Mouse (Mus musculus): ENCODE measurements around the gene Onecut1.

Onecut1 gene

DNA sequence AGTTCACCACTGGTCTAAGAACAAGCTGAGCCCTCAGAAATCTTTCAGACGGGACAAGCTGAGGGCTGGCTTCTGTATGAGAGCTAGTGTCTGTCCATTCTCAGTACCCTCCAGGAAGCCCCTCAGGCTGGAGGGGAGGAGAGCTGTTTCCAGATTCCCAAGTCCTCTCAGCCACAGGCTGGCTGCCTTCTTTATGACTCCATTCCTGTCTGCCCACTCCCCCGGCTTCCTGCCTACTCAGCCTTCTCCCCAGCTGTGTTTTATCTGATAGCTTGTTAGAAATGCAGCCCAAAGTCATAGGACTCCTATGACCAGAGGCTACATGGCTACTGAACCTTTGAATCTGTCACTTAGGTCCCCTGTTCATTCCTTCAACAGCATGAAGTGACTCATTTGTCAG lies 50.2 kb downstream of the Onecut1 start:
- DNase-seq (ENCODE audit: low spot score): no peak

DNA sequence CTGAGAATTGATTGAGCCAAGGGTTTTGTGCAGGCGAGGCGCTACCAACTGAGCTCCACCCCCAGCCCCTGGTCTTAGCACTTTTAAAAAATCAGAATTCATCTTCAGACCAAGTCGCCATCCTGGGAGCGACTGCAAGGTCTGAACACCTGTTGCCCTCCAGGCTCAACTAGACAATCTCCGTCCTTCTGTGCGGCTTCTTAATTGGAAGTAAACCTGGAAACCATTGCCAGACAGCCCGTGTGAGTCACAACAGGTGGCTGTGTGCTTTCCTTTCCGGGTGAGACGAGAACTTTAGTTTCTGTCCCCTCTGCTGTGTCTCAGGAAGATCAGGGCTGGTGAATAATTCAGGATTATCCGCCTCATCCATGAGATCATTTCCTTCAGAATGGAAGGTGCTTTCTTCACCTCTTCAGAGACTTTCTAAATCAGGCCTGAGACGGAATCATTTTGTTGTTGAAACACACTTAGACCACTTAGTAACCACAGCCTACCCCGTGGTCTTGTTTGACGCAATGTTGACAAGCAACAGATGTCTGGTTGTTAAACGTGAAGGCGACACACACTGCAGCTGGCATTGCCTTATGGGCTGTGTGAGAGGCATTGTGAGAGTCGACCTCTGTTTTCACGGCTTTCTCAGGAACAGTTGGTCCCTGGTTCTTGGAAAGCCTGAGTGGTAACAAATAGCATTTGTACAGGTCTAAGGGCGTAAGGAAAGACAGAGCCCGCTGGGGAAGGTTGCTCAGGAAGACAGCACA lies 51.1 kb downstream of the Onecut1 start:
- no peak for DNase-seq (ENCODE audit: low spot score)

- no peak for DNase-seq (ENCODE audit: low spot score)
Observed at GRCm38 (mm10) chr9:74915611-74916010, 53.9 kb downstream of the Onecut1 start.

GRCm38 (mm10) chr9:74920450-74920849 lies 58.7 kb downstream of the Onecut1 start:
- DNase-seq (ENCODE audit: low spot score): no peak

GRCm38 (mm10) chr9:74921422-74921821 lies 59.7 kb downstream of the Onecut1 start:
- DNase-seq (ENCODE audit: low spot score): no peak

DNA sequence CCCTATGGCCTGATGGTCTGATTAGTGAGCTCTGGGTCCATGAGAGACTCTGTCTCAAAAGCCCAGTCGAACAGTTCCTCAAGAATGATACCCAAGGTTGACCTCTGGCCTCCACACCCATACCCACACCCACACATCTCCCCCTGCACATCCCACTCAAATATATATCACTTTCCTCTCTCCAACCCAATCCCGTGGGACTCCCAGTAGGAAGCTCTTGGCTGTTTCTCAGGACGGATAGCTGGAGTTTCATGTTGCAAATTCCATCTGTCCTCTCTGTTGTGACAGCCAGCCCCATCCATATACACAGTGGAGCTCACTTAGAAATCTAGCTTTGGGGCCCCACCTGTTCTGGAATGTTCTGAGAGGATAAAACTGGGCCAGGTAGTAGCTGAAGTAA lies 61.2 kb downstream of the Onecut1 start:
- DNase-seq (ENCODE audit: low spot score): no peak

GRCm38 (mm10) chr9:74923291-74923977 lies 61.7 kb downstream of the Onecut1 start:
- no peak for DNase-seq (ENCODE audit: low spot score)

GRCm38 (mm10) chr9:74925220-74925769 lies 63.6 kb downstream of the Onecut1 start:
- DNase-seq (ENCODE audit: low spot score): peak; percentile 52

GRCm38 (mm10) chr9:74929981-74930423 lies 68.3 kb downstream of the Onecut1 start:
- no peak for DNase-seq (ENCODE audit: low spot score)

DNA sequence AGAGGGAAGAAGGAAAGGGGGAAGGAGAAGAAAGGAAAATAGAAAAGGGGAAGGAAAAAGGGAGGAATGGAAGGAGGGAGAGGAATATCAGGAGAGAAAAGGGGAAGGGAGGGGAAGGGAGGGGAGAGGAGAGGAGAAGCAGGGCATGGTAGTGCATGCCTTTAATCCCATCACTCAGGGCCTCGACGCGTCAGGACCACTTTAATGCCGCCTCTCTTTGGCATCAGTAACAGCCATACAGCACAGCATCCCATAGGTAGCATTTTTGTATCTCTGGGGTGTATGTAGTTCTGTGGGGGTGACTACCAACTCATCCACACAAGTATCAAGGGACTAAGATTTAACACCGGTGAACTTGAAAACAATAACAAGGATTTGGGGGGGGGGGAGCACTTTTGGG lies 68.9 kb downstream of the Onecut1 start:
- DNase-seq (ENCODE audit: low spot score): no peak

DNA sequence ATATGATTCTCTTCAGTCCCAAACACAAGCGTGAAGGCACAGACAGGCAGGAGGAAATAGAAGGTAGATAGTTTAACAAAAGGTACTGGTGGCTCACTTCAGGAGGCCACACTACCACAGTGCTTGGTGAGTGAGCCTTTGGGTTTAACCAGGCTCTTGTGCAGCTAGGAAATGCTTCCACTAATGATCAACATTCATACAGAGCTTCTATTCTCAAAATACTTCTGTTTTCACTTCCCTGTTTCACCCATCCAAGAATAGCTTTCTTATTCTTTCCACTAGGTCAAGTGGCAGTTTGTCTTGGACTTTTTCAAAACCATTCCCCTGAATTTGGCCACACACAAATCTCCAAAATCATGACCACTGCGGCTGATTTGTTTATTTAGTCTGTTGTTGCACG lies 73.6 kb downstream of the Onecut1 start:
- DNase-seq (ENCODE audit: low spot score): no peak

GRCm38 (mm10) chr9:74937761-74938160 lies 76.0 kb downstream of the Onecut1 start:
- no peak for DNase-seq (ENCODE audit: low spot score)

DNA sequence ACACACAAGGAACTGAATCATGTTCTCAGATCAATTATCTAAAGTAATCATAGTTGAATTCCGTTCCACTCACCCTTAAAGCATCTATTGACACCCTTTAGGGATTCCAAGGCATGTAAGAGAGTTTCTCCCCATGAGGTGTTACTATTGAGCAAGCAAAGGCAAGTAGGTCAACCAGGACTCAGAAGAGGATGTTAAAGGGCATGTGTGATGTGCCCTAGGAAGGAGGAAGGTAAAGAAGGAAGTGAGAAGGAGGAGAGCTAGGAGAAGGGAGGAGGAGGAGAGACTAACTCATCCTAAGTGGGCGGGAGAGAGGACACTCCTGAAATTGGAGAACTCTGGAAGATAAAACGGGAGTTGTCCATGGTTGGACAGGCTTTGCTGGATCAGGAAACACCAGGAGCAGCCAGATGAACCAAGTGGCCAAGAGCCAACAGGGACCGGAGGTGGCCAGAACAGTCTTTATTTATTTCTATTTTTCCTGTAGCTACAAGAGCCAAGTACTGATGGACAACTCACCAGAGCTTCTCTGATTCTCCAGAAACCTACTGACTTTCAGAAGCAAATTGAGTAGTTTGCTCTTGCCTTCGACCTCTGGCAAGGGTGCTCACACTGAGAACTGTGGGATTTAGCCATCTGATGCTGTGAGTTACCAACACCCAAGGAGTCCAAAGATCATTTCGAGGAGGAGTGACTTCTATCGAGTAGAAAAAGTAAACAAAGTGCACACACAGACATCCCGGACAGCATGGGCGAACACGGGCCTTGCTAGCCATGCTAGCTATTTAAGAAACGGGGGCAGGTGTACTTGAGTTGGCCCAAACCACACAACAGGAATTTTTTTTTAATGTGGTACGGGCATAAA lies 77.2 kb downstream of the Onecut1 start:
- no peak for DNase-seq (ENCODE audit: low spot score)

Data from retina, embryonic 14.5 days (tissue).